Mouse (Mus musculus): ENCODE data around the gene Camta1.
A peak's percentile ranks its signal among the peaks of the same experiment; 100 is the strongest.

Gene Camta1

GRCm38 (mm10) chr4:151104147-151104546 lies 757.5 kb downstream of the Camta1 start:
- DNase-seq (ENCODE audit: extremely low spot score, low read depth, low spot score) = no peak

GRCm38 (mm10) chr4:151103646-151104045 lies 758.0 kb downstream of the Camta1 start:
- DNase-seq (ENCODE audit: extremely low spot score, low read depth, low spot score) = no peak

GRCm38 (mm10) chr4:151097104-151097438 lies 764.6 kb downstream of the Camta1 start:
- DNase-seq (ENCODE audit: extremely low spot score, low read depth, low spot score) = no peak

- no peak for DNase-seq (ENCODE audit: extremely low spot score, low read depth, low spot score)
Observed at GRCm38 (mm10) chr4:151096334-151097103, 765.2 kb downstream of the Camta1 start.

- no peak for DNase-seq (ENCODE audit: extremely low spot score, low read depth, low spot score)
Observed at GRCm38 (mm10) chr4:151095207-151095606, 766.5 kb downstream of the Camta1 start.

- no peak for DNase-seq (ENCODE audit: extremely low spot score, low read depth, low spot score)
Observed at GRCm38 (mm10) chr4:151089270-151089669, 772.4 kb downstream of the Camta1 start, which contains the start of gene Gm13090. Gm13090 (plus strand) TSS chr4:151089570.

- DNase-seq (ENCODE audit: extremely low spot score, low read depth, low spot score) = no peak
Observed at GRCm38 (mm10) chr4:151088819-151089218, 772.9 kb downstream of the Camta1 start.

- no peak for DNase-seq (ENCODE audit: extremely low spot score, low read depth, low spot score)
Observed at GRCm38 (mm10) chr4:151087358-151087757, 774.3 kb downstream of the Camta1 start.

- DNase-seq (ENCODE audit: extremely low spot score, low read depth, low spot score) = no peak
Observed at GRCm38 (mm10) chr4:151083027-151083426, 778.6 kb downstream of the Camta1 start.

- no peak for DNase-seq (ENCODE audit: extremely low spot score, low read depth, low spot score)
Observed at GRCm38 (mm10) chr4:151081977-151082376, 779.7 kb downstream of the Camta1 start.

- DNase-seq (ENCODE audit: extremely low spot score, low read depth, low spot score) = no peak
Observed at GRCm38 (mm10) chr4:151081355-151081754, 780.3 kb downstream of the Camta1 start.

- no peak for DNase-seq (ENCODE audit: extremely low spot score, low read depth, low spot score)
Observed at GRCm38 (mm10) chr4:151074817-151075216, 786.9 kb downstream of the Camta1 start.

- no peak for DNase-seq (ENCODE audit: extremely low spot score, low read depth, low spot score)
Observed at GRCm38 (mm10) chr4:151073108-151073744, 788.5 kb downstream of the Camta1 start.

- no peak for DNase-seq (ENCODE audit: extremely low spot score, low read depth, low spot score)
Observed at GRCm38 (mm10) chr4:151070962-151071361, 790.7 kb downstream of the Camta1 start.

- DNase-seq (ENCODE audit: extremely low spot score, low read depth, low spot score) = no peak
Observed at GRCm38 (mm10) chr4:151068751-151069150, 792.9 kb downstream of the Camta1 start.

- DNase-seq (ENCODE audit: extremely low spot score, low read depth, low spot score) = no peak
Observed at GRCm38 (mm10) chr4:151059566-151059965, 802.1 kb downstream of the Camta1 start.

GRCm38 (mm10) chr4:151058634-151059033 lies 803.0 kb downstream of the Camta1 start:
- no peak for DNase-seq (ENCODE audit: extremely low spot score, low read depth, low spot score)

- peak; percentile 87 for DNase-seq (ENCODE audit: extremely low spot score, low read depth, low spot score)
Observed at GRCm38 (mm10) chr4:151057347-151058321, 804.0 kb downstream of the Camta1 start, which contains the start of gene Vamp3. Vamp3 (minus strand) TSS chr4:151057963.

- no peak for DNase-seq (ENCODE audit: extremely low spot score, low read depth, low spot score)
Observed at GRCm38 (mm10) chr4:151051162-151051561, 810.5 kb downstream of the Camta1 start.

GRCm38 (mm10) chr4:151046524-151046923 lies 815.2 kb downstream of the Camta1 start:
- no peak for DNase-seq (ENCODE audit: extremely low spot score, low read depth, low spot score)

GRCm38 (mm10) chr4:151044944-151045570 lies 816.6 kb downstream of the Camta1 start:
- no peak for DNase-seq (ENCODE audit: extremely low spot score, low read depth, low spot score)

Data from hindlimb bud, embryonic 11.5 days (tissue).